Mouse (Mus musculus) lung, embryonic 15.5 days (tissue): ENCODE measurements around the gene Gm10715. TPM values are rescaled to one million over a fixed set of nuclear protein-coding genes. Genes with fewer than 3 reads are reported as not detected.
"Not testable (repeated sequence)": the region's sequence is repeated elsewhere in the genome, so short reads cannot be mapped to it uniquely, and the experiment has no call there.

Experiments
- ATAC-seq: fragments of 200-750 bp; cut with Nextera tagmentation; 2 replicates; pipeline ENCODE4 v1.8.0; 2017; ENCODE audit warnings: moderate number of reproducible peaks, borderline replicate concordance; ENCODE audit not compliant: low FRiP score, low TSS enrichment; ENCODE audit errors: extremely low read depth
- H3K27ac ChIP-seq: fragments of 300-500 bp; sonication (generic); 2 replicates; pipeline ENCODE4 v1.5.1; 2015; ENCODE audit warnings: moderate library complexity, mild to moderate bottlenecking, inconsistent platforms
- H3K27me3 ChIP-seq: fragments of 300-500 bp; sonication (generic); 2 replicates; pipeline ENCODE4 v1.6.1; 2015; ENCODE audit warnings: inconsistent platforms
- H3K36me3 ChIP-seq: fragments of 300-500 bp; sonication (generic); 2 replicates; pipeline ENCODE4 v1.6.1; 2015; ENCODE audit warnings: inconsistent platforms
- H3K4me1 ChIP-seq: fragments of 300-500 bp; sonication (generic); 2 replicates; pipeline ENCODE4 v1.6.1; 2015; ENCODE audit warnings: inconsistent platforms
- H3K4me2 ChIP-seq: fragments of 300-500 bp; sonication (generic); 2 replicates; pipeline ENCODE4 v1.6.1; 2015; ENCODE audit warnings: inconsistent platforms, mild to moderate bottlenecking, moderate library complexity
- H3K4me3 ChIP-seq: fragments of 300-500 bp; sonication (generic); 2 replicates; pipeline ENCODE4 v1.5.1; 2015; ENCODE audit warnings: mild to moderate bottlenecking, inconsistent platforms
- H3K9ac ChIP-seq: fragments of 300-500 bp; sonication (generic); 2 replicates; pipeline ENCODE4 v1.6.1; 2015; ENCODE audit warnings: inconsistent platforms
- H3K9me3 ChIP-seq: fragments of 300-500 bp; sonication (generic); 2 replicates; pipeline ENCODE4 v1.6.1; 2016; ENCODE audit warnings: inconsistent platforms
- WGBS: fragments of 180-500 bp; shearing (Covaris S2); methylation state at CpG from one replicate; pipeline ENCODE4 v1.1.7; 2015; 5-methylcytosine and 5-hydroxymethylcytosine counted together
- polyA plus RNA-seq: library from polyadenylated mRNA; unstranded; fragments of >200 nt; fragmentation: Nextera tagmentation; extraction: Ambion mirVana; gene quantifications from 2 replicates; pipeline ENCODE4 v1.2.1, GENCODE M21; 2015

Gene Gm10715
- polyA plus RNA-seq, 1 experiment from 2014 or later = not detected

GRCm38 (mm10) chr9:3015896-3016295 lies 20.8 kb upstream of the Gm10715 start:
- WGBS = 76% methylated on average over 6 of the region's 6 CpGs
- not testable (repeated sequence) for ATAC-seq, H3K9me3 ChIP-seq, H3K4me1 ChIP-seq, H3K4me3 ChIP-seq, H3K4me2 ChIP-seq, H3K27me3 ChIP-seq, H3K9ac ChIP-seq, H3K36me3 ChIP-seq, H3K27ac ChIP-seq

GRCm38 (mm10) chr9:3017108-3017507 lies 19.6 kb upstream of the Gm10715 start, which contains the start of gene Gm10719:
Gene Gm10719, plus strand, starts transcription at chr9:3017408.
- H3K36me3 ChIP-seq, H3K4me3 ChIP-seq, H3K9me3 ChIP-seq, H3K4me2 ChIP-seq, H3K9ac ChIP-seq, H3K27me3 ChIP-seq, H3K27ac ChIP-seq, H3K4me1 ChIP-seq, ATAC-seq: not testable (repeated sequence)
- WGBS = 71% methylated on average over 1 of the region's 9 CpGs

- H3K9me3 ChIP-seq, H3K27me3 ChIP-seq, ATAC-seq, H3K4me2 ChIP-seq, H3K36me3 ChIP-seq, H3K4me3 ChIP-seq, H3K4me1 ChIP-seq, H3K9ac ChIP-seq, H3K27ac ChIP-seq: not testable (repeated sequence)
- 61% methylated on average over 9 of the region's 9 CpGs for WGBS
Observed at GRCm38 (mm10) chr9:3018944-3019343, 17.7 kb upstream of the Gm10715 start.

GRCm38 (mm10) chr9:3019835-3020727 lies 16.6 kb upstream of the Gm10715 start:
- not testable (repeated sequence) for H3K9ac ChIP-seq, H3K36me3 ChIP-seq, H3K9me3 ChIP-seq, H3K27me3 ChIP-seq, H3K4me1 ChIP-seq, H3K4me3 ChIP-seq, H3K4me2 ChIP-seq, H3K27ac ChIP-seq
- 75% methylated on average over 17 of the region's 19 CpGs for WGBS
- ATAC-seq = peak; percentile 66; the same call in 1 of the 2 replicates

- not testable (repeated sequence) for H3K9me3 ChIP-seq
- 76% methylated on average over 11 of the region's 13 CpGs for WGBS
Observed at GRCm38 (mm10) chr9:3022316-3023008, 14.2 kb upstream of the Gm10715 start.

GRCm38 (mm10) chr9:3023312-3023984 lies 13.2 kb upstream of the Gm10715 start, which contains the start of gene Gm10718:
Gene Gm10718, plus strand, starts transcription at chr9:3023547.
- not testable (repeated sequence) for H3K4me3 ChIP-seq, H3K36me3 ChIP-seq, H3K4me2 ChIP-seq, H3K9me3 ChIP-seq, H3K27me3 ChIP-seq, ATAC-seq, H3K9ac ChIP-seq, H3K27ac ChIP-seq, H3K4me1 ChIP-seq
- 73% methylated on average over 12 of the region's 13 CpGs for WGBS

More at GRCm38 (mm10) chr9:3022316-3023008, 14.2 kb upstream of the Gm10715 start:
- H3K27me3 ChIP-seq, H3K36me3 ChIP-seq, ATAC-seq, H3K27ac ChIP-seq, H3K4me2 ChIP-seq, H3K4me1 ChIP-seq, H3K4me3 ChIP-seq, H3K9ac ChIP-seq: not testable (repeated sequence)

- H3K9ac ChIP-seq, H3K27me3 ChIP-seq, H3K27ac ChIP-seq, H3K4me1 ChIP-seq, H3K9me3 ChIP-seq, H3K4me3 ChIP-seq, ATAC-seq, H3K36me3 ChIP-seq, H3K4me2 ChIP-seq: not testable (repeated sequence)
- 74% methylated on average over 16 of the region's 16 CpGs for WGBS
Observed at GRCm38 (mm10) chr9:3023985-3024648, 12.6 kb upstream of the Gm10715 start.

GRCm38 (mm10) chr9:3024912-3025467 lies 11.7 kb upstream of the Gm10715 start, which contains the start of gene Gm10717:
Gene Gm10717, plus strand, starts transcription at chr9:3025417.
- H3K4me3 ChIP-seq, H3K4me1 ChIP-seq, ATAC-seq, H3K4me2 ChIP-seq, H3K36me3 ChIP-seq, H3K27ac ChIP-seq, H3K9ac ChIP-seq, H3K9me3 ChIP-seq, H3K27me3 ChIP-seq: not testable (repeated sequence)
- WGBS = 72% methylated on average over 12 of the region's 12 CpGs

GRCm38 (mm10) chr9:3025653-3026052 lies 11.0 kb upstream of the Gm10715 start:
- H3K27me3 ChIP-seq, H3K9ac ChIP-seq, H3K9me3 ChIP-seq, H3K4me3 ChIP-seq, ATAC-seq, H3K4me2 ChIP-seq, H3K36me3 ChIP-seq, H3K27ac ChIP-seq, H3K4me1 ChIP-seq: not testable (repeated sequence)
- WGBS = 65% methylated on average over 6 of the region's 6 CpGs

- not testable (repeated sequence) for H3K9me3 ChIP-seq, H3K36me3 ChIP-seq, H3K9ac ChIP-seq, H3K4me3 ChIP-seq, H3K27me3 ChIP-seq, H3K4me2 ChIP-seq, H3K27ac ChIP-seq, ATAC-seq, H3K4me1 ChIP-seq
- WGBS = 71% methylated on average over 5 of the region's 5 CpGs
Observed at GRCm38 (mm10) chr9:3026136-3026535, 10.5 kb upstream of the Gm10715 start.

GRCm38 (mm10) chr9:3026741-3027140 lies 9.9 kb upstream of the Gm10715 start:
- not testable (repeated sequence) for ATAC-seq, H3K4me1 ChIP-seq
- 65% methylated on average over 9 of the region's 9 CpGs for WGBS

More at GRCm38 (mm10) chr9:3026741-3027140, 9.9 kb upstream of the Gm10715 start:
- H3K4me3 ChIP-seq, H3K4me2 ChIP-seq, H3K9me3 ChIP-seq, H3K27ac ChIP-seq, H3K36me3 ChIP-seq, H3K27me3 ChIP-seq, H3K9ac ChIP-seq: not testable (repeated sequence)
